Mouse (Mus musculus): ENCODE measurements around the gene Ndufv2. TPM values are rescaled to one million over a fixed set of nuclear protein-coding genes. Genes with fewer than 3 reads are reported as not detected.
A peak's percentile ranks its signal among the peaks of the same experiment; 100 is the strongest.
"Not testable (repeated sequence)": the region's sequence is repeated elsewhere in the genome, so short reads cannot be mapped to it uniquely, and the experiment has no call there.

Ndufv2 gene
- total RNA-seq, 2 experiments from 2014 or later = 362 to 532 TPM

GRCm38 (mm10) chr17:66090251-66090650 lies 11.1 kb downstream of the Ndufv2 start:
- no peak for DNase-seq (ENCODE audit: low spot score in 2 of 2)

GRCm38 (mm10) chr17:66085038-66085437 lies 16.3 kb downstream of the Ndufv2 start:
- DNase-seq (ENCODE audit: low spot score in 2 of 2) = no peak

DNA sequence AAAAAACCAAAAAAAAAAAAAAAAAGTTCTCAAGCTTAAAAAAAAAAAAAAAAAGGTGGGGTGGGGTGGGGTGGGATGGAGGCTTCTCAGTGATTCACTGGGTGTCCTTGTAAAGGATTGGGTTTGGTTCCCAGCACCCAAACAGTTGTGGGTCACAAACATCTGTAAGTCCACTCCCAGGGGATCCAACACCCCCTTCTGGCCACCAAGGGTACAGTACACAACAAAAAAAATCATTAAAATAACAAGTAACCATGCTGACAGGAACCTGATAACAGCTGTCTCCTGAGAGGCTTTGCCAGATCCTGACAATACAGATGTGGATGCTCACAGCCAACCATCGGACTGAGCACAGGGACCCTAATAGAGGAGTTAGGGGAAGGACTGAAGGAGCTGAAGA lies 16.9 kb downstream of the Ndufv2 start:
- DNase-seq (ENCODE audit: low spot score in 2 of 2) = no peak

DNA sequence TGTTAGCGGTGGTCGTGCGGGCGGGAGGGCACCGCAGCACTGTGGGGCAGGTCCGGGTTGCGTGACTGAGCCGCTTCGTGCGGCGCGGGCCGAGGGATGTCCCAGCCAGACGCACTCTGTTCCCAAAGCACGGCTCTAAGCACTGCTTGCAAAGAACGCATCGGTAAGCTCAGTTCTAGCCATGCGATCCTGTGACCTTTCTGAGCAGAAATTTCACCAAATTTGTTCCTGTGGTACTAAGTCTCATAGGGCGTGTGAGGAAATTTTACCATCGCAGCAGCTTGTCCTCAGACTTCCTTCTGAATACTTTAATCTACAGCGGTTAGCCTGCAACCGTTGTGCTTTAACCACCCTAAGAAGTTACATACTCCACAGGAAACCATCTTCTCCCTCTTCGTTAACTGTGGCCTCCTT lies 23.9 kb downstream of the Ndufv2 start:
- no peak for DNase-seq (ENCODE audit: low spot score in 2 of 2)

GRCm38 (mm10) chr17:66076934-66077333 lies 24.4 kb downstream of the Ndufv2 start, which contains the start of gene Ankrd12:
Gene Ankrd12 (minus strand): TSS chr17:66077089.
- peak; percentile 96 to 97 for DNase-seq (ENCODE audit: low spot score in 2 of 2)

GRCm38 (mm10) chr17:66076174-66076927 lies 25.0 kb downstream of the Ndufv2 start:
- DNase-seq (ENCODE audit: low spot score in 2 of 2) = peak; percentile 51 to 52

DNA sequence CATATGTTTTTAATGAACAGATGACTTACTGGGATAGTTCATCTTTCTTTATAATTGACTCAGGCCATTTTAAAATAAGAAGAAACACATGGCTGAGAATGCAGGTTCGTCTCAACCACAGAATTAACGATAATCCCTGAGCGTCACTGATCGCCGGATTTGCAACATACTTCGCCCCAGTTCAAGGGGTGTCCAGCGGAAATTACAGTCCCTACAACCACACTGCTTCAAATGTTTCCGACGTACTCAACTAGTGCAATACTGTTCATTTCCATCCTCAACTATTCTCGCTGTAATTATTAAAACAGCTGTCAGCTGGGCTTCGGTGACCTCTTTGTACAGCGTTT lies 25.6 kb downstream of the Ndufv2 start:
- DNase-seq (ENCODE audit: low spot score in 2 of 2) = no peak

- DNase-seq (ENCODE audit: low spot score in 2 of 2) = no peak
Measured at GRCm38 (mm10) chr17:66073971-66074370, 27.4 kb downstream of the Ndufv2 start.

- DNase-seq (ENCODE audit: low spot score in 2 of 2) = not testable (repeated sequence)
Measured at GRCm38 (mm10) chr17:66069036-66069435, 32.3 kb downstream of the Ndufv2 start.

GRCm38 (mm10) chr17:66065115-66065514 lies 36.2 kb downstream of the Ndufv2 start:
- DNase-seq (ENCODE audit: low spot score in 2 of 2) = no peak

DNA sequence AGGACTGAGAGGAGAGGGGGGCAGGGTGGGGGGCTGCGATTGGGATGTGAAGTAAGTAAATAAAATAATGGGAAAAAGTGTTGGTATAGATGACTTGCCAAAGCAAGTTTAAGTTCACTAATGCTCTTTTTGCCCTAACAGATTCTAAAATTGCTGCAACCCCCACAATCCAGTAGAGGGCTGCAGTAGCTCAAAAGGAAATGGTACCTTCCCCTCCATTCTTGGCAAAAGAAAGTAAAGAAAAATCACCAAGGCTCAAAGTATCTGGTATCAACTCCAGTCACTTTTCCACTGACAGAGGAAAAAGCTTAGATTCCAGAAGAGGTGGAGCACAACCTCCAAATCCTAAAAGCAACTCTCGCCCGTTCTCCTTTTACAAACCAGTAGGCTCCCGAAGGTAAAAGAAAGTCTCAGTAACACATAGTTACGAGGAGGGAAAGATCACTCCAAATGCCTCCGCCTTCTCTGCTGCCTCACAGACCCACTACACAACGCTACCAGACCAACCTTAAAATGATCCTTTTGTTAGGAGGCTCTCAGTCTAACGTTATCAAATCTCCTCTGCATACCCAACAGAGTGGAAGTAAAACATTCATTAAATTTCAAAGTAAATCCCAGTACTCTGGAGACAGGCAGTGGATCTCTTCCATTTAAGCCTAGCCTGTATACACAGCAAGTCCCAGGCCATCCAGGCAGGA lies 40.0 kb downstream of the Ndufv2 start:
- no peak for DNase-seq (ENCODE audit: low spot score in 2 of 2)

- DNase-seq (ENCODE audit: low spot score in 2 of 2) = no peak
Measured at GRCm38 (mm10) chr17:66058160-66058559, 43.2 kb downstream of the Ndufv2 start.

DNA sequence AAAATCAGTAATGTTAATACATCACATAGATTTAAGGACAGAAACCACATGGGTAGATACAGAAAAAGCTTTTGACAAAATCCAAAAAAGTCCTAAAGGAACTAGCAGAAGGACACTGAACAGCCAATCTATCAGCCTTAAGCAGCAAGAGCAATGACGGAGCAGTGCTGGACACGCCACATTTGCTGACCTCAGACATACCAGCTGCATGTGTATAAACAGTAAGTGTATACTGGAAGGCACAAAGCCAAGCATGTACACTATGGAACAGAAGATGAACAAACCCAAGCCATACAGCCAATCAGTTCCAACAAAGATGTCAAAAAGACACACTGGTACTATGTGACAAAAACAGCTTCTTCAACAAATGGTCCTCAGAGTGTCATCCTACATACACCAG lies 44.2 kb downstream of the Ndufv2 start:
- DNase-seq (ENCODE audit: low spot score in 2 of 2) = no peak

- DNase-seq (ENCODE audit: low spot score in 2 of 2) = no peak
Measured at GRCm38 (mm10) chr17:66053349-66053748, 48.0 kb downstream of the Ndufv2 start.

- DNase-seq (ENCODE audit: low spot score in 2 of 2) = no peak
Measured at GRCm38 (mm10) chr17:66048795-66049194, 52.6 kb downstream of the Ndufv2 start.

DNA sequence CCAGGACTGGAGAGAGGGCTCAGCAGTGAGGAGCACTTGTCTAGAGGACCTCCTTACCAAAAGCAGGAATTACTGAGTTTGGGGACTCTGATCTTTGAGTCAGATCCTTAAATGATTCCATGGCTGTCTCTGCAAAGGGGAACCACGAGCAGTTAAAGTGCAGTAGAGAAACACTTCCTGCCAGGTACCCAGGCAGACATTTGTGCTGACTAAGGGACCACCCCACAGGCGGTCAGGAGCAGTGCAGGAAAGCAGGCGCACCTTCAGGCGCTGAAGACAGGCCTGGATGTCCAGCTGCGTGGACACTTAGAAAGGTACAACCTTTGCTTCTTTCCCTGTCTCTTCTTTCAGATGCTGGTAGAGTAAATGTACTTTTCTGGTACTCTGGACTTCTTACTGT lies 53.2 kb downstream of the Ndufv2 start:
- DNase-seq (ENCODE audit: low spot score in 2 of 2) = no peak

- DNase-seq (ENCODE audit: low spot score in 2 of 2) = not testable (repeated sequence)
Measured at GRCm38 (mm10) chr17:66043679-66044078, 57.7 kb downstream of the Ndufv2 start.

- DNase-seq (ENCODE audit: low spot score in 2 of 2) = no peak
Measured at GRCm38 (mm10) chr17:66041020-66041419, 60.3 kb downstream of the Ndufv2 start.

DNA sequence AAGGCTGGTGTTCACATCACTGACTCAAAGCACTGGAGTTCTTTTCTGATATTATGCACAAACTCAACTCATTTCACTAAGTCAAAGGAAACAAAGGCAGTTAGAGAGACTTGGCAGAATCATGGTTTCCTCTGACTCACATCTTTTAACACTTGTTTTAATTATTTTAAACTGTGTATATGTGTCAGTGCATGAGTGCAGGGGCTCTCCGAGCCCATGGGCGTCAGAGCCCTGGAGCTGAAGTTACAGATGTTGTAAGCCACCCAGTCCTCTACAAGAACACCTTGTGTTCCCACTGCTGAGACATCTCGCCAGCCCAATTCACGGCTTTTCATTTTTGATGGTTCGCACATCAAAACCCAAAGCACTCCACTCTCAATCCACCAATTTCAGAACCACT lies 68.1 kb downstream of the Ndufv2 start:
- DNase-seq (ENCODE audit: low spot score in 2 of 2) = no peak

DNA sequence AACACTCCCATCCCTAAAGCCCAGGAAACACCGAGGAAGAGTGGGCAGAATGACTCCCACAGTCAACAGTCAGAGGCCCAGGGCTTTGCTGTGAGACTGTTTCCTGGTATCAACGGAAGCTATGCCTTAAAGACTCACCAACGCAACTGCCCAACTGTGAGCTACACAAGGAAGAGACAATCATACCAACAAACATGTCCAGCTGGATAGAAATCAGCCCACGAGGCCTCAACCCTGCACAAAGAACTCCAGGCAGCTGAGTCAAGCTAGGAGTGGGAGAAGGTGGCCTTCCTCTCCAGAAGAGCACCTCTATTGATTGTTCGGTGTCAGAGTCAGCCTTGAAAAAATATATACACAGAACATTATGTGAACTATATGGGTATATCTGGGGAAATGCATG lies 69.4 kb downstream of the Ndufv2 start:
- DNase-seq (ENCODE audit: low spot score in 2 of 2) = no peak

All from adrenal gland, adult 18-20 months (tissue).